Mouse (Mus musculus) C2C12 (cell line): ENCODE results near the gene Gm10188.

ENCODE experiments used
- CTCF ChIP-seq: IDR thresholded peaks from one replicate; pipeline ENCODE4 v1.5.1; 2011; ENCODE audit not compliant: control insufficient read depth, insufficient read depth, insufficient read length
- MAX ChIP-seq: IDR thresholded peaks from one replicate; pipeline ENCODE4 v1.6.1; 2011; ENCODE audit warnings: mild to moderate bottlenecking, control low read depth
- MYOG ChIP-seq: IDR thresholded peaks from one replicate; pipeline ENCODE4 v1.6.1; 2011; ENCODE audit not compliant: control insufficient read depth, insufficient read length; ENCODE audit errors: extremely low read depth
- USF1 ChIP-seq: IDR thresholded peaks from one replicate; pipeline ENCODE4 v1.6.1; 2011; ENCODE audit warnings: low read depth, mild to moderate bottlenecking, control low read depth, moderate library complexity

GRCm38 (mm10) chr1:132201511-132201860 is 28.1 kb downstream of the Gm10188 start:
- TF ChIP-seq CTCF (no peak), MAX (no peak), MYOG (no peak), USF1 (no peak)
